Comparison of ENCODE assay signal across 26 mouse cellular contexts in the genomic region with DNA sequence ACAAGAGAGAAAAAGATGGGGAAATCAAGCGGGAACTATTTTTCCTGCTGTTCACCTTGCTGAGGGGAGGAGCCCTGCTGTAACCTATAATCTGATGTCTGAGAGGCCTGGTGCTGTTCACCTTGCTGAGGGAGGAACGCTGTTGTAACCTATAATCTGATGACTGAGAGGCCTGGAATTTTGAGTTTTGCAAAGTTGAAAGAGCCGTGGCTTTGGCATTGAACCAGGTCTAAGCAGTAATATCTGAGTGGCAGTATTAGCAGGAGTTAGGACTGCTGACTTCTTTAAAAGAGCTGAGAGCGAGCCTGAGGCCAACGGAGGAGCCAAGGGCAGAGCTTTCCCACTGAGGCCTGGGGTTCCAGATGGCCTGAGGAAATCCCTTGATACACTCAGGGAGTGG. TPM values are rescaled to one million over a fixed set of nuclear protein-coding genes. Genes with fewer than 3 reads are reported as not detected.
DNase-seq lines count a peak whose midpoint lies in the region; ATAC-seq lines count a peak whose summit lies in the region.
"Had no signal": no experiment of that assay in that cellular context is flagged by ENCODE, and none has a peak within 500 bp of the region (broad histone marks: within the 10 kb centered on the region; RNA-seq: fewer than 3 reads in every experiment).

No protein-coding gene starts in this region.

- H3K4me1 ChIP-seq in limb, embryonic 13.5 days, result peaks cover 16% of the 10 kb centered on the region
- H3K4me1 ChIP-seq in limb, embryonic 10.5 days, result peaks cover 5% of the 10 kb centered on the region; the same call in 1 of the 2 replicates
- H3K4me1 ChIP-seq in lung, embryonic 16.5 days (replicated peaks; ENCODE audit: control insufficient read depth, insufficient read depth, low read length), result no peaks in the 10 kb centered on the region
- H3K4me1 ChIP-seq: hindbrain, embryonic 15.5 days had no signal

- 67% methylated on average over 5 of the region's 5 CpGs for WGBS in limb, embryonic 13.5 days
- WGBS in limb, embryonic 10.5 days, result 88% methylated on average over 5 of the region's 5 CpGs
- 68% methylated on average over 5 of the region's 5 CpGs for WGBS in lung, embryonic 16.5 days

- no peak for ATAC-seq in limb, embryonic 13.5 days (ENCODE audit: low FRiP score, low read depth)
- ATAC-seq in lung, embryonic 16.5 days (ENCODE audit: low read depth), result no peak
- ATAC-seq: forebrain, embryonic 13.5 days; forebrain, embryonic 16.5 days; Patski had no signal

- H3K27me3 ChIP-seq in limb, embryonic 13.5 days, result no peaks in the 10 kb centered on the region
- no peaks in the 10 kb centered on the region for H3K27me3 ChIP-seq in limb, embryonic 10.5 days (ENCODE audit: low read depth, poor library complexity, severe bottlenecking)
- no peaks in the 10 kb centered on the region for H3K27me3 ChIP-seq in lung, embryonic 16.5 days (ENCODE audit: control insufficient read depth, insufficient read depth, low read depth, low read length)
- H3K27me3 ChIP-seq: embryonic facial prominence, embryonic 13.5 days; forebrain, embryonic 13.5 days; hindbrain, embryonic 12.5 days; hindbrain, embryonic 15.5 days; Patski had no signal

- no peak for DNase-seq in limb, embryonic 10.5 days (ENCODE audit: low spot score)
- DNase-seq in lung, postnatal 14 days, result no peak
- DNase-seq in 3T3-L1 (ENCODE audit: low read depth, low spot score), result peak; percentile 41
- DNase-seq in NIH3T3 (ENCODE audit: low read depth), result peak; percentile 44
- no peak for DNase-seq in spleen, postnatal 14 days (ENCODE audit: low spot score in 2 of 2)
- DNase-seq: adrenal gland, postnatal 14 days; cerebellum, adult 11-12 months; cerebellum, adult 8-10 months; cerebellum, postnatal 10 days; cerebellum, postnatal 36 days; embryo, embryonic 11 days; gastrocnemius, postnatal 10 days; gastrocnemius, postnatal 36 days; heart, adult 2 months had no signal

- H3K4me2 ChIP-seq in limb, embryonic 13.5 days (replicated peaks), result no peak overlapping the region
- no peak overlapping the region for H3K4me2 ChIP-seq in lung, embryonic 16.5 days (ENCODE audit: low read depth, low read length)
- H3K4me2 ChIP-seq: embryonic facial prominence, embryonic 13.5 days; forebrain, embryonic 13.5 days; hindbrain, embryonic 12.5 days; hindbrain, embryonic 15.5 days had no signal

- no peaks in the 10 kb centered on the region for H3K9me3 ChIP-seq in limb, embryonic 13.5 days
- H3K9me3 ChIP-seq in limb, embryonic 10.5 days (replicated peaks), result no peaks in the 10 kb centered on the region
- no peaks in the 10 kb centered on the region for H3K9me3 ChIP-seq in lung, embryonic 16.5 days (ENCODE audit: control insufficient read depth, low read length)
- H3K9me3 ChIP-seq: embryonic facial prominence, embryonic 10.5 days; embryonic facial prominence, embryonic 13.5 days; forebrain, embryonic 10.5 days; forebrain, embryonic 13.5 days; heart, embryonic 10.5 days; hindbrain, embryonic 12.5 days; hindbrain, embryonic 15.5 days had no signal

- H3K9ac ChIP-seq in limb, embryonic 13.5 days, result no peak overlapping the region
- H3K9ac ChIP-seq in lung, embryonic 16.5 days (ENCODE audit: low read length), result no peak overlapping the region
- H3K9ac ChIP-seq: embryonic facial prominence, embryonic 13.5 days; forebrain, embryonic 13.5 days; hindbrain, embryonic 12.5 days; hindbrain, embryonic 15.5 days had no signal

- no peak overlapping the region for H3K4me3 ChIP-seq in limb, embryonic 13.5 days
- no peak overlapping the region for H3K4me3 ChIP-seq in limb, embryonic 10.5 days
- H3K4me3 ChIP-seq in lung, embryonic 16.5 days (ENCODE audit: low read length), result no peak overlapping the region
- H3K4me3 ChIP-seq: embryonic facial prominence, embryonic 10.5 days; embryonic facial prominence, embryonic 13.5 days; erythroblast, embryonic 14.5 days; forebrain, embryonic 10.5 days; forebrain, embryonic 13.5 days; heart, adult 2 months; heart, embryonic 10.5 days; hindbrain, embryonic 12.5 days; hindbrain, embryonic 15.5 days had no signal

- no peaks in the 10 kb centered on the region for H3K36me3 ChIP-seq in limb, embryonic 13.5 days
- no peaks in the 10 kb centered on the region for H3K36me3 ChIP-seq in limb, embryonic 10.5 days
- no peaks in the 10 kb centered on the region for H3K36me3 ChIP-seq in lung, embryonic 16.5 days (ENCODE audit: control insufficient read depth, insufficient read depth, low read length)
- H3K36me3 ChIP-seq: embryonic facial prominence, embryonic 10.5 days; embryonic facial prominence, embryonic 13.5 days; forebrain, embryonic 10.5 days; heart, embryonic 10.5 days; hindbrain, embryonic 12.5 days; hindbrain, embryonic 15.5 days had no signal

- peak overlapping the region; percentile 34 for H3K27ac ChIP-seq in limb, embryonic 13.5 days
- H3K27ac ChIP-seq in limb, embryonic 10.5 days, result no peak overlapping the region
- peak overlapping the region; percentile 80 for H3K27ac ChIP-seq in lung, embryonic 16.5 days (ENCODE audit: low read length)
- H3K27ac ChIP-seq: embryonic facial prominence, embryonic 10.5 days; embryonic facial prominence, embryonic 13.5 days; forebrain, embryonic 10.5 days; forebrain, embryonic 13.5 days; heart, adult 2 months; heart, embryonic 10.5 days; hindbrain, embryonic 12.5 days; hindbrain, embryonic 15.5 days had no signal

RNA-seq across cellular contexts. Expression of a gene that starts 15.8 kb away (rescaled TPM):
- 3.0 and 4.2 TPM in 2 replicates for polyA plus RNA-seq in limb, embryonic 13.5 days (2015; fragmentation: Nextera tagmentation; extraction: Ambion mirVana)
- polyA plus RNA-seq in limb, embryonic 10.5 days (2016; fragmentation: Nextera tagmentation; extraction: Ambion mirVana), result 0.83 and 1.5 TPM in 2 replicates
- polyA plus RNA-seq in lung, embryonic 16.5 days (2015; fragmentation: Nextera tagmentation; extraction: Ambion mirVana), result 24.0 and 26.6 TPM in 2 replicates
- polyA plus RNA-seq: erythroblast, embryonic 14.5 days had no signal

RNA-seq across cellular contexts. Expression of a gene that starts 28.4 kb away (rescaled TPM):
- 56.2 and 62.8 TPM in 2 replicates for polyA plus RNA-seq in limb, embryonic 13.5 days (2015; fragmentation: Nextera tagmentation; extraction: Ambion mirVana)
- polyA plus RNA-seq in limb, embryonic 10.5 days (2016; fragmentation: Nextera tagmentation; extraction: Ambion mirVana), result 29.6 and 39.6 TPM in 2 replicates
- polyA plus RNA-seq in lung, embryonic 16.5 days (2015; fragmentation: Nextera tagmentation; extraction: Ambion mirVana), result 39.3 and 45.7 TPM in 2 replicates

Comparison
In these comparisons a context has a peak if more than half of its experiments do, and no peak if none do; other contexts are left out.
1. DNase-seq: peak in 3T3-L1 (single experiment) and NIH3T3 (single experiment); none in limb, embryonic 10.5 days (single experiment), lung, postnatal 14 days (single experiment) and spleen, postnatal 14 days (0 of 2).